Mouse (Mus musculus) testis, adult 2 months (tissue): ENCODE data around the gene 6430571L13Rik.

Experiments used
- CTCF ChIP-seq: fragments of 200-500 bp; IDR thresholded peaks from 2 replicates; pipeline ENCODE4 v1.5.1; 2012; ENCODE audit warnings: low read depth, mild to moderate bottlenecking, inconsistent platforms, low read length, moderate library complexity; ENCODE audit not compliant: control insufficient read depth, insufficient read depth, insufficient replicate concordance
- POLR2A ChIP-seq: fragments of 200-500 bp; IDR thresholded peaks from 2 replicates; pipeline ENCODE4 v1.6.1; 2012; ENCODE audit warnings: low read depth, mild to moderate bottlenecking, inconsistent platforms, low read length, moderate library complexity; ENCODE audit not compliant: control insufficient read depth

- TF ChIP-seq CTCF (no peak), POLR2A (no peak)
Measured at GRCm38 (mm10) chr9:107298876-107299275, 41.5 kb upstream of the 6430571L13Rik start.
